Mouse (Mus musculus) hindbrain, embryonic 11.5 days (tissue): Measurements from ENCODE around the gene Ncoa3. TPM values are rescaled to one million over a fixed set of nuclear protein-coding genes. Genes with fewer than 3 reads are reported as not detected.

ENCODE experiments used
- ATAC-seq: fragments of 200-750 bp; cut with Nextera tagmentation; 2 replicates; pipeline ENCODE4 v1.8.0; 2017; ENCODE audit warnings: mild to moderate bottlenecking, moderate TSS enrichment, moderate library complexity; ENCODE audit not compliant: low FRiP score
- DNase-seq: peaks from one replicate; pipeline ENCODE4 v3.0.0-alpha.2; 2015; ENCODE audit warnings: low spot score
- H3K27ac ChIP-seq: fragments of 300-500 bp; sonication (generic); 2 replicates; pipeline ENCODE4 v1.5.1; 2014; ENCODE audit warnings: mild to moderate bottlenecking, low read depth, low read length
- H3K27me3 ChIP-seq: fragments of 300-500 bp; sonication (generic); 2 replicates; pipeline ENCODE4 v1.6.1; 2014; ENCODE audit warnings: mild to moderate bottlenecking, low read length, moderate library complexity, mixed read lengths; ENCODE audit not compliant: control insufficient read depth, insufficient read depth
- H3K36me3 ChIP-seq: fragments of 300-500 bp; sonication (generic); 2 replicates; pipeline ENCODE4 v1.6.1; 2014; ENCODE audit warnings: mild to moderate bottlenecking, low read length, moderate library complexity, mixed read lengths; ENCODE audit not compliant: control insufficient read depth, insufficient read depth
- H3K4me1 ChIP-seq: fragments of 300-500 bp; sonication (generic); replicated peaks from 2 replicates; pipeline ENCODE4 v1.6.1; 2014; ENCODE audit warnings: low read length, mixed read lengths; ENCODE audit not compliant: control insufficient read depth, insufficient read depth
- H3K4me2 ChIP-seq: fragments of 300-500 bp; sonication (generic); replicated peaks from 2 replicates; pipeline ENCODE4 v1.6.1; 2014; ENCODE audit warnings: mild to moderate bottlenecking, low read depth, low read length
- H3K4me3 ChIP-seq: fragments of 300-500 bp; sonication (generic); 2 replicates; pipeline ENCODE4 v1.5.1; 2014; ENCODE audit warnings: low read depth, low read length
- H3K9ac ChIP-seq: fragments of 300-500 bp; sonication (generic); 2 replicates; pipeline ENCODE4 v1.6.1; 2014; ENCODE audit warnings: low read depth, low read length
- H3K9me3 ChIP-seq: fragments of 300-500 bp; sonication (generic); 2 replicates; pipeline ENCODE4 v1.6.1; 2016; ENCODE audit warnings: low read length; ENCODE audit not compliant: control insufficient read depth
- WGBS: fragments of 180-500 bp; shearing (Covaris S2); extraction: QIAGEN DNeasy Blood & Tissue Kit; methylation state at CpG from one replicate; pipeline ENCODE4 v1.1.7; 2014; 5-methylcytosine and 5-hydroxymethylcytosine counted together
- polyA plus RNA-seq: library from polyadenylated mRNA; unstranded; fragments of >200 nt; fragmentation: Nextera tagmentation; extraction: Ambion mirVana; gene quantifications from 2 replicates; pipeline ENCODE4 v1.2.1, GENCODE M21; 2014

Ncoa3 gene
- polyA plus RNA-seq, 1 experiment from 2014 or later = 17.1 TPM

- 92% methylated on average over 3 of the region's 3 CpGs for WGBS
- no peak overlapping the region for H3K4me3 ChIP-seq
- no peak overlapping the region for H3K9ac ChIP-seq
- ATAC-seq = no peak
- no peaks in the 10 kb centered on the region for H3K27me3 ChIP-seq
- H3K27ac ChIP-seq = no peak overlapping the region
- peaks cover 3% of the 10 kb centered on the region; the same call in 1 of the 2 replicates for H3K4me1 ChIP-seq
- no peak for DNase-seq
- H3K9me3 ChIP-seq = no peaks in the 10 kb centered on the region
- no peak overlapping the region for H3K4me2 ChIP-seq
- no peaks in the 10 kb centered on the region for H3K36me3 ChIP-seq
Measured at GRCm38 (mm10) chr2:166018769-166019168, 26.3 kb downstream of the Ncoa3 start.

- Histone ChIP-seq H3K27ac (no peak overlapping the region), H3K36me3 (no peaks in the 10 kb centered on the region), H3K4me2 (no peak overlapping the region), H3K4me3 (no peak overlapping the region), H3K27me3 (no peaks in the 10 kb centered on the region), H3K9ac (no peak overlapping the region), H3K4me1 (peaks cover 3% of the 10 kb centered on the region; the same call in 1 of the 2 replicates), H3K9me3 (no peaks in the 10 kb centered on the region)
- 88% methylated on average over 2 of the region's 2 CpGs for WGBS
- no peak for DNase-seq
- ATAC-seq = no peak
Measured at GRCm38 (mm10) chr2:166020026-166020425, 27.6 kb downstream of the Ncoa3 start.

- DNase-seq (no peak), ATAC-seq (no peak; the same call in 1 of the 2 replicates)
- Histone ChIP-seq H3K9ac (no peak overlapping the region), H3K4me1 (peaks cover 3% of the 10 kb centered on the region; the same call in 1 of the 2 replicates), H3K4me3 (no peak overlapping the region), H3K4me2 (no peak overlapping the region), H3K27ac (peak overlapping the region; percentile 49), H3K36me3 (no peaks in the 10 kb centered on the region), H3K9me3 (no peaks in the 10 kb centered on the region), H3K27me3 (no peaks in the 10 kb centered on the region)
- 18% methylated on average over 4 of the region's 4 CpGs for WGBS
Measured at GRCm38 (mm10) chr2:166021073-166021610, 28.7 kb downstream of the Ncoa3 start.

GRCm38 (mm10) chr2:166021642-166022041 lies 29.2 kb downstream of the Ncoa3 start:
- 24% methylated on average over 3 of the region's 3 CpGs for WGBS
- peak overlapping the region; percentile 49; the same call in 1 of the 2 replicates for H3K27ac ChIP-seq
- ATAC-seq (0 out of 2 replicates have a peak, but pooled peaks have one; percentile 65), DNase-seq (peak; percentile 78)
- no peak overlapping the region for H3K9ac ChIP-seq
- no peaks in the 10 kb centered on the region for H3K36me3 ChIP-seq
- no peaks in the 10 kb centered on the region for H3K9me3 ChIP-seq
- no peaks in the 10 kb centered on the region for H3K27me3 ChIP-seq
- H3K4me2 ChIP-seq = no peak overlapping the region
- H3K4me3 ChIP-seq = no peak overlapping the region
- peaks cover 3% of the 10 kb centered on the region; the same call in 1 of the 2 replicates for H3K4me1 ChIP-seq

GRCm38 (mm10) chr2:166022327-166022726 lies 29.9 kb downstream of the Ncoa3 start:
- WGBS = 70% methylated on average over 8 of the region's 8 CpGs
- ATAC-seq = no peak
- H3K9ac ChIP-seq = no peak overlapping the region
- no peak overlapping the region for H3K4me2 ChIP-seq
- no peak for DNase-seq
- H3K36me3 ChIP-seq = no peaks in the 10 kb centered on the region
- H3K9me3 ChIP-seq = no peaks in the 10 kb centered on the region
- H3K27ac ChIP-seq = no peak overlapping the region
- H3K4me1 ChIP-seq = peaks cover 3% of the 10 kb centered on the region; the same call in 1 of the 2 replicates
- H3K4me3 ChIP-seq = no peak overlapping the region
- H3K27me3 ChIP-seq = no peaks in the 10 kb centered on the region

GRCm38 (mm10) chr2:166024079-166024478 lies 31.6 kb downstream of the Ncoa3 start:
- H3K4me2 ChIP-seq = no peak overlapping the region
- peaks cover 3% of the 10 kb centered on the region; the same call in 1 of the 2 replicates for H3K4me1 ChIP-seq
- WGBS = 89% methylated on average over 3 of the region's 3 CpGs

GRCm38 (mm10) chr2:166024621-166025020 lies 32.2 kb downstream of the Ncoa3 start:
- Histone ChIP-seq H3K4me1 (peaks cover 3% of the 10 kb centered on the region; the same call in 1 of the 2 replicates), H3K9me3 (no peaks in the 10 kb centered on the region), H3K27ac (no peak overlapping the region), H3K9ac (no peak overlapping the region), H3K27me3 (no peaks in the 10 kb centered on the region), H3K4me3 (no peak overlapping the region), H3K4me2 (no peak overlapping the region), H3K36me3 (no peaks in the 10 kb centered on the region)
- 83% methylated on average over 4 of the region's 4 CpGs for WGBS
- ATAC-seq (no peak), DNase-seq (no peak)

More at GRCm38 (mm10) chr2:166024079-166024478, 31.6 kb downstream of the Ncoa3 start:
- H3K27me3 ChIP-seq = no peaks in the 10 kb centered on the region
- no peak overlapping the region for H3K9ac ChIP-seq
- no peaks in the 10 kb centered on the region for H3K36me3 ChIP-seq
- ATAC-seq (no peak), DNase-seq (no peak)
- no peaks in the 10 kb centered on the region for H3K9me3 ChIP-seq
- H3K27ac ChIP-seq = no peak overlapping the region
- no peak overlapping the region for H3K4me3 ChIP-seq

GRCm38 (mm10) chr2:166025943-166026342 lies 33.5 kb downstream of the Ncoa3 start:
- Histone ChIP-seq H3K4me1 (peaks cover 8% of the 10 kb centered on the region), H3K27me3 (no peaks in the 10 kb centered on the region), H3K9ac (no peak overlapping the region), H3K9me3 (no peaks in the 10 kb centered on the region), H3K36me3 (no peaks in the 10 kb centered on the region), H3K4me3 (no peak overlapping the region), H3K4me2 (no peak overlapping the region), H3K27ac (no peak overlapping the region)
- no peak for ATAC-seq
- DNase-seq = no peak
- WGBS = 91% methylated on average over 5 of the region's 5 CpGs

GRCm38 (mm10) chr2:166027834-166028233 lies 35.4 kb downstream of the Ncoa3 start:
- Histone ChIP-seq H3K27ac (no peak overlapping the region), H3K4me1 (peaks cover 8% of the 10 kb centered on the region; the same call in 1 of the 2 replicates), H3K9me3 (no peaks in the 10 kb centered on the region), H3K4me3 (no peak overlapping the region), H3K9ac (no peak overlapping the region), H3K27me3 (no peaks in the 10 kb centered on the region), H3K36me3 (no peaks in the 10 kb centered on the region), H3K4me2 (no peak overlapping the region)
- ATAC-seq = no peak
- 93% methylated on average over 3 of the region's 3 CpGs for WGBS
- DNase-seq = no peak
